Mouse (Mus musculus) G1E (cell line): ENCODE results near the gene Gm19935.

ENCODE experiments used
- CTCF ChIP-seq: IDR thresholded peaks from 2 replicates; pipeline ENCODE4 v1.5.1; 2012; ENCODE audit warnings: low read depth, low read length, inconsistent platforms, mixed read lengths
- GATA1 ChIP-seq: IDR thresholded peaks from 2 replicates; pipeline ENCODE4 v1.6.1; 2012; ENCODE audit warnings: borderline replicate concordance, low read length, inconsistent platforms, mixed read lengths
- TAL1 ChIP-seq: conservative IDR thresholded peaks from 2 replicates; pipeline ENCODE4 v1.6.1; 2012; ENCODE audit warnings: low read depth, low read length, inconsistent platforms, mixed read lengths

- TF ChIP-seq CTCF (no peak), TAL1 (no peak), GATA1 (no peak)
Measured at GRCm38 (mm10) chr8:90847980-90848379, 30.8 kb upstream of the Gm19935 start.
